Mouse (Mus musculus): ENCODE measurements at regions not wholly inside any gene's neighbourhood (a gene's known extent, or its start where the extent isn't known, plus 50 kb on each side); places are given as distances from the start of the nearest gene placed in this dataset.

- H3K4me3 ChIP-seq (replicated peaks; ENCODE audit: insufficient read depth, low read depth, low read length): no peak overlapping the region
- WGBS: 30% methylated on average over 5 of the region's 5 CpGs
- no peak overlapping the region for H3K27ac ChIP-seq (ENCODE audit: insufficient read depth, low read length)
- H3K27me3 ChIP-seq (ENCODE audit: control insufficient read depth, insufficient read depth, low read length): no peaks in the 10 kb centered on the region
- no peaks in the 10 kb centered on the region for H3K4me1 ChIP-seq (ENCODE audit: control insufficient read depth, insufficient read depth, low read length)
- TF ChIP-seq CTCF (IDR thresholded peaks at IDR 0.05; ENCODE audit: borderline replicate concordance, insufficient read depth, low read depth, low read length): no peak
- no peak for TF ChIP-seq POLR2A (IDR thresholded peaks at IDR 0.05; ENCODE audit: borderline replicate concordance, insufficient read depth, low read length)
- DNase-seq: no peak
Measured at GRCm38 (mm10) chr13:59947461-59947860, 124.5 kb upstream of the Tut7 start.

GRCm38 (mm10) chr13:59946509-59946908 is 123.6 kb upstream of the Tut7 start:
- no peak for TF ChIP-seq CTCF (IDR thresholded peaks at IDR 0.05; ENCODE audit: borderline replicate concordance, insufficient read depth, low read depth, low read length)
- no peak for TF ChIP-seq POLR2A (IDR thresholded peaks at IDR 0.05; ENCODE audit: borderline replicate concordance, insufficient read depth, low read length)
- H3K27me3 ChIP-seq (ENCODE audit: control insufficient read depth, insufficient read depth, low read length): no peaks in the 10 kb centered on the region
- H3K27ac ChIP-seq (ENCODE audit: insufficient read depth, low read length): no peak overlapping the region
- 59% methylated on average over 4 of the region's 4 CpGs for WGBS
- no peak overlapping the region for H3K4me3 ChIP-seq (replicated peaks; ENCODE audit: insufficient read depth, low read depth, low read length)
- no peaks in the 10 kb centered on the region for H3K4me1 ChIP-seq (ENCODE audit: control insufficient read depth, insufficient read depth, low read length)
- DNase-seq: no peak

GRCm38 (mm10) chr13:59945631-59946030 is 122.7 kb upstream of the Tut7 start:
- Histone ChIP-seq H3K27me3 (ENCODE audit: control insufficient read depth, insufficient read depth, low read length) (no peaks in the 10 kb centered on the region), H3K27ac (ENCODE audit: insufficient read depth, low read length) (no peak overlapping the region), H3K4me1 (ENCODE audit: control insufficient read depth, insufficient read depth, low read length) (no peaks in the 10 kb centered on the region), H3K4me3 (replicated peaks; ENCODE audit: insufficient read depth, low read depth, low read length) (no peak overlapping the region)
- WGBS: 97% methylated on average over 1 of the region's 1 CpGs
- DNase-seq: no peak
- TF ChIP-seq POLR2A (IDR thresholded peaks at IDR 0.05; ENCODE audit: borderline replicate concordance, insufficient read depth, low read length) (no peak), CTCF (IDR thresholded peaks at IDR 0.05; ENCODE audit: borderline replicate concordance, insufficient read depth, low read depth, low read length) (no peak)

- TF ChIP-seq CTCF (IDR thresholded peaks at IDR 0.05; ENCODE audit: borderline replicate concordance, insufficient read depth, low read depth, low read length): no peak
- no peak for TF ChIP-seq POLR2A (IDR thresholded peaks at IDR 0.05; ENCODE audit: borderline replicate concordance, insufficient read depth, low read length)
- WGBS: 47% methylated on average over 5 of the region's 5 CpGs
- no peak for DNase-seq
- H3K27me3 ChIP-seq (ENCODE audit: control insufficient read depth, insufficient read depth, low read length): no peaks in the 10 kb centered on the region
- no peak overlapping the region for H3K4me3 ChIP-seq (replicated peaks; ENCODE audit: insufficient read depth, low read depth, low read length)
- no peaks in the 10 kb centered on the region for H3K4me1 ChIP-seq (ENCODE audit: control insufficient read depth, insufficient read depth, low read length)
- H3K27ac ChIP-seq (ENCODE audit: insufficient read depth, low read length): no peak overlapping the region
Measured at GRCm38 (mm10) chr13:59943602-59944140, 120.7 kb upstream of the Tut7 start.

DNA sequence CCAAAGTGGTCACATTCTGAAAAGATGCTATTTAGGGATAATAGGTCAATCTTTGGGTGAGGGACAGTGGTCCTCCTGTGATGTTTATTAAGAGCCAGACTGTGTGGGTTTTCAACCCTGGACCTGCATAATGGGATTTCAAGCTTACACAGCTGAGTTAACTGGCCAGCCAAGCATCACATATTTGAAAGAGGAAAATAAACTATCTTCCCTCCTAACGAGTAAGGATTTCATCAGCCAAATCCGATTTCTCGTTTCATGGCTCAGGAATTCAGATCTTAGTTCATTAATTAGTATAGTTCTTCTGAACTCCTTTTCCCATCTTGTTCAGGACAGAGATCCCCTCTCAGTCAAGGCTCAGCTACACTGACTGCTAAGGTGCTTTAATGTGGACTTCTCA is 120.1 kb upstream of the Tut7 start:
- no peak overlapping the region for H3K27ac ChIP-seq (ENCODE audit: insufficient read depth, low read length)
- DNase-seq: no peak
- TF ChIP-seq CTCF (IDR thresholded peaks at IDR 0.05; ENCODE audit: borderline replicate concordance, insufficient read depth, low read depth, low read length) (no peak), POLR2A (IDR thresholded peaks at IDR 0.05; ENCODE audit: borderline replicate concordance, insufficient read depth, low read length) (no peak)
- no peak overlapping the region for H3K4me3 ChIP-seq (replicated peaks; ENCODE audit: insufficient read depth, low read depth, low read length)
- H3K27me3 ChIP-seq (ENCODE audit: control insufficient read depth, insufficient read depth, low read length): no peaks in the 10 kb centered on the region
- 77% methylated on average over 3 of the region's 3 CpGs for WGBS
- no peaks in the 10 kb centered on the region for H3K4me1 ChIP-seq (ENCODE audit: control insufficient read depth, insufficient read depth, low read length)

DNA sequence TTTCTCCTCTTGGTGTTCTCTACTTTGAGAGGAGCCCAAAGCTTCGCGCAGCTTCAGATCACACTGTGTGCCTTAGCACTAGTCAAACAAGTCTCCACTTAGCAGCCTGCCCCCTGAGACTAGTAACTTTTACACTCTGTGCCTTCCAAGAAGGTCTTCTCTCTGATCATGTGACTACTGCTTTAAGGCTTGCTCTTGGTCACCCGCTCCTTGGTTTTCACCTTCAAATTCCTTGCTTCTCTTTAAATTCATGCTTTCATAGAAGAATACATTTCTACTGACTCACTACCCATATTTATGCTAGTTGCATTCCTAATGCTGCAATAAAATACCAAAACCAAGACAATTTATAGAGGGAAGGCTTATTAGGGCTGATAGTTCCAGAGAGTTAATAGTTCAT is 118.6 kb upstream of the Tut7 start:
- DNase-seq: no peak
- H3K27ac ChIP-seq (ENCODE audit: insufficient read depth, low read length): no peak overlapping the region
- no peaks in the 10 kb centered on the region for H3K27me3 ChIP-seq (ENCODE audit: control insufficient read depth, insufficient read depth, low read length)
- TF ChIP-seq POLR2A (IDR thresholded peaks at IDR 0.05; ENCODE audit: borderline replicate concordance, insufficient read depth, low read length) (no peak), CTCF (IDR thresholded peaks at IDR 0.05; ENCODE audit: borderline replicate concordance, insufficient read depth, low read depth, low read length) (no peak)
- no peak overlapping the region for H3K4me3 ChIP-seq (replicated peaks; ENCODE audit: insufficient read depth, low read depth, low read length)
- H3K4me1 ChIP-seq (ENCODE audit: control insufficient read depth, insufficient read depth, low read length): no peaks in the 10 kb centered on the region
- 80% methylated on average over 3 of the region's 3 CpGs for WGBS

- Histone ChIP-seq H3K27me3 (ENCODE audit: control insufficient read depth, insufficient read depth, low read length) (no peaks in the 10 kb centered on the region), H3K4me3 (replicated peaks; ENCODE audit: insufficient read depth, low read depth, low read length) (no peak overlapping the region), H3K27ac (ENCODE audit: insufficient read depth, low read length) (no peak overlapping the region), H3K4me1 (ENCODE audit: control insufficient read depth, insufficient read depth, low read length) (no peaks in the 10 kb centered on the region)
- no peak for DNase-seq
- TF ChIP-seq POLR2A (IDR thresholded peaks at IDR 0.05; ENCODE audit: borderline replicate concordance, insufficient read depth, low read length): no peak
- no peak for TF ChIP-seq CTCF (IDR thresholded peaks at IDR 0.05; ENCODE audit: borderline replicate concordance, insufficient read depth, low read depth, low read length)
- 37% methylated on average over 16 of the region's 16 CpGs for WGBS
Measured at GRCm38 (mm10) chr13:59940414-59941205, 117.7 kb upstream of the Tut7 start.

- Histone ChIP-seq H3K4me3 (replicated peaks; ENCODE audit: insufficient read depth, low read depth, low read length) (no peak overlapping the region), H3K27me3 (ENCODE audit: control insufficient read depth, insufficient read depth, low read length) (no peaks in the 10 kb centered on the region), H3K27ac (ENCODE audit: insufficient read depth, low read length) (no peak overlapping the region), H3K4me1 (ENCODE audit: control insufficient read depth, insufficient read depth, low read length) (no peaks in the 10 kb centered on the region)
- WGBS: 75% methylated on average over 5 of the region's 5 CpGs
- no peak for TF ChIP-seq CTCF (IDR thresholded peaks at IDR 0.05; ENCODE audit: borderline replicate concordance, insufficient read depth, low read depth, low read length)
- no peak for TF ChIP-seq POLR2A (IDR thresholded peaks at IDR 0.05; ENCODE audit: borderline replicate concordance, insufficient read depth, low read length)
- DNase-seq: no peak
Measured at GRCm38 (mm10) chr13:59939886-59940285, 116.9 kb upstream of the Tut7 start.
